ENCODE assay signal across 19 mouse cellular contexts in genomic region chr9:87702267-87702666, GRCm38 (mm10). TPM values are rescaled to one million over a fixed set of nuclear protein-coding genes. Genes with fewer than 3 reads are reported as not detected.
DNase-seq lines count a peak whose midpoint lies in the region; ATAC-seq and TF ChIP-seq lines count a peak whose summit lies in the region.
"Had no signal": no experiment of that assay in that cellular context is flagged by ENCODE, and none has a peak within 500 bp of the region (broad histone marks: within the 10 kb centered on the region; RNA-seq: fewer than 3 reads in every experiment).

No protein-coding gene starts in this region.

- intact Hi-C loops in heart, postnatal 25 days (cut with DNase I): no loop called here

- H3K36me3 ChIP-seq in heart, embryonic 11.5 days (ENCODE audit: control insufficient read depth, insufficient read depth, low read length): no peaks in the 10 kb centered on the region
- peaks cover 12% of the 10 kb centered on the region; the same call in 1 of the 2 replicates for H3K36me3 ChIP-seq in heart, embryonic 15.5 days
- H3K36me3 ChIP-seq in hindbrain, embryonic 10.5 days: no peaks in the 10 kb centered on the region
- no peaks in the 10 kb centered on the region for H3K36me3 ChIP-seq in hindbrain, postnatal 0 days (ENCODE audit: insufficient read depth, low read length)
- H3K36me3 ChIP-seq: embryonic facial prominence, embryonic 13.5 days; forebrain, embryonic 12.5 days; hindbrain, embryonic 15.5 days had no signal

- H3K4me1 ChIP-seq in heart, embryonic 11.5 days (ENCODE audit: control insufficient read depth, insufficient read depth, low read length): no peaks in the 10 kb centered on the region; the same call in 1 of the 2 replicates
- peaks cover 7% of the 10 kb centered on the region for H3K4me1 ChIP-seq in heart, embryonic 15.5 days (replicated peaks)
- no peaks in the 10 kb centered on the region for H3K4me1 ChIP-seq in hindbrain, embryonic 10.5 days (replicated peaks)
- H3K4me1 ChIP-seq in hindbrain, postnatal 0 days (ENCODE audit: insufficient read depth, low read length): no peaks in the 10 kb centered on the region
- H3K4me1 ChIP-seq: embryonic facial prominence, embryonic 13.5 days; forebrain, embryonic 12.5 days; hindbrain, embryonic 15.5 days had no signal

- H3K27ac ChIP-seq in heart, embryonic 11.5 days (ENCODE audit: low read depth, low read length): no peak overlapping the region
- H3K27ac ChIP-seq in heart, embryonic 15.5 days: peak overlapping the region; percentile 68
- H3K27ac ChIP-seq in hindbrain, embryonic 10.5 days: no peak overlapping the region
- H3K27ac ChIP-seq in hindbrain, postnatal 0 days: no peak overlapping the region
- H3K27ac ChIP-seq: embryonic facial prominence, embryonic 13.5 days; forebrain, embryonic 12.5 days; hindbrain, embryonic 15.5 days had no signal

- DNase-seq in heart, adult 11 months: no peak
- no peak for DNase-seq in heart, postnatal 25 days (ENCODE audit: low spot score)
- DNase-seq in hindbrain, embryonic 10.5 days (ENCODE audit: low spot score): peak; percentile 30
- DNase-seq in hindbrain, postnatal 0 days (ENCODE audit: low spot score): no peak
- DNase-seq: adrenal gland, adult 2 months; adrenal gland, postnatal 25 days; cerebellum, adult 18-20 months; cerebellum, adult 9-11 months; cerebellum, postnatal 36 days; gastrocnemius, postnatal 10 days; kidney, adult 8-10 months had no signal

- peak; percentile 55; the same call in 1 of the 2 replicates for ATAC-seq in heart, embryonic 11.5 days (replicated peaks; ENCODE audit: insufficient number of reproducible peaks, low FRiP score, low TSS enrichment)
- peak; percentile 64; the same call in 1 of the 2 replicates for ATAC-seq in heart, embryonic 15.5 days (replicated peaks; ENCODE audit: insufficient number of reproducible peaks, insufficient read depth, low FRiP score, low read depth)
- no peak for ATAC-seq in hindbrain, postnatal 0 days
- ATAC-seq: forebrain, embryonic 16.5 days; inflammation-experienced regulatory T-cells, adult 6 months; intestine, postnatal 0 days had no signal

- no peak overlapping the region for H3K4me3 ChIP-seq in heart, embryonic 11.5 days (ENCODE audit: low read depth, low read length)
- no peak overlapping the region for H3K4me3 ChIP-seq in heart, embryonic 15.5 days
- H3K4me3 ChIP-seq in hindbrain, embryonic 10.5 days: no peak overlapping the region
- H3K4me3 ChIP-seq in hindbrain, postnatal 0 days (ENCODE audit: low read length): no peak overlapping the region
- H3K4me3 ChIP-seq: embryonic facial prominence, embryonic 13.5 days; forebrain, embryonic 12.5 days; hindbrain, embryonic 15.5 days had no signal

- TF ChIP-seq CTCF in hindbrain, postnatal 0 days (IDR thresholded peaks at IDR 0.05; ENCODE audit: low read depth): no peak

- no peak overlapping the region for H3K9ac ChIP-seq in heart, embryonic 11.5 days (ENCODE audit: low read depth, low read length)
- no peak overlapping the region for H3K9ac ChIP-seq in heart, embryonic 15.5 days
- no peak overlapping the region for H3K9ac ChIP-seq in hindbrain, postnatal 0 days (replicated peaks; ENCODE audit: low read length)
- H3K9ac ChIP-seq: embryonic facial prominence, embryonic 13.5 days; forebrain, embryonic 12.5 days; hindbrain, embryonic 15.5 days had no signal

- H3K27me3 ChIP-seq in heart, embryonic 11.5 days (ENCODE audit: control insufficient read depth, insufficient read depth, low read length): no peaks in the 10 kb centered on the region
- no peaks in the 10 kb centered on the region for H3K27me3 ChIP-seq in heart, embryonic 15.5 days
- H3K27me3 ChIP-seq in hindbrain, embryonic 10.5 days (ENCODE audit: insufficient read depth, poor library complexity, severe bottlenecking): no peaks in the 10 kb centered on the region
- H3K27me3 ChIP-seq in hindbrain, postnatal 0 days (ENCODE audit: insufficient read depth, low read length): no peaks in the 10 kb centered on the region
- H3K27me3 ChIP-seq: embryonic facial prominence, embryonic 13.5 days; forebrain, embryonic 12.5 days; hindbrain, embryonic 15.5 days had no signal

- H3K4me2 ChIP-seq in heart, embryonic 11.5 days: no peak overlapping the region
- no peak overlapping the region for H3K4me2 ChIP-seq in heart, embryonic 15.5 days
- H3K4me2 ChIP-seq in hindbrain, postnatal 0 days (ENCODE audit: low read depth, low read length): no peak overlapping the region
- H3K4me2 ChIP-seq: embryonic facial prominence, embryonic 13.5 days; forebrain, embryonic 12.5 days; hindbrain, embryonic 15.5 days had no signal

- no peaks in the 10 kb centered on the region for H3K9me3 ChIP-seq in heart, embryonic 11.5 days (replicated peaks; ENCODE audit: control insufficient read depth, low read length)
- H3K9me3 ChIP-seq in heart, embryonic 15.5 days (replicated peaks): no peaks in the 10 kb centered on the region
- H3K9me3 ChIP-seq in hindbrain, embryonic 10.5 days: no peaks in the 10 kb centered on the region
- no peaks in the 10 kb centered on the region for H3K9me3 ChIP-seq in hindbrain, postnatal 0 days (ENCODE audit: low read length)
- H3K9me3 ChIP-seq: embryonic facial prominence, embryonic 13.5 days; forebrain, embryonic 12.5 days; hindbrain, embryonic 15.5 days had no signal

- WGBS in heart, embryonic 11.5 days (ENCODE audit: insufficient replicate concordance): 26% methylated on average over 2 of the region's 2 CpGs
- WGBS in heart, embryonic 15.5 days: 26% methylated on average over 2 of the region's 2 CpGs
- WGBS in hindbrain, embryonic 10.5 days: 67% methylated on average over 2 of the region's 2 CpGs
- 80% methylated on average over 2 of the region's 2 CpGs for WGBS in hindbrain, postnatal 0 days

RNA-seq across cellular contexts. Expression of gene Tbx18, which starts 28.8 kb away (rescaled TPM):
- 15.9 and 16.7 TPM in 2 replicates for polyA plus RNA-seq in heart, embryonic 11.5 days (2014; fragmentation: Nextera tagmentation; extraction: Ambion mirVana)
- 8.6 and 9.1 TPM in 2 replicates for polyA plus RNA-seq in heart, embryonic 15.5 days (2015; fragmentation: Nextera tagmentation; extraction: Ambion mirVana)
- total RNA-seq in heart, postnatal 25 days (2021): 1 to 10 TPM; 4.4 to 6.1 TPM
- polyA plus RNA-seq in hindbrain, embryonic 10.5 days (2016; fragmentation: Nextera tagmentation; extraction: Ambion mirVana): 2.9 and 4.8 TPM in 2 replicates
- total RNA-seq in hindbrain, postnatal 0 days (2014; rRNA removed): 3.3 and 5.9 TPM in 2 replicates
- polyA plus RNA-seq in hindbrain, postnatal 0 days (2015; fragmentation: Nextera tagmentation; extraction: Ambion mirVana): 1.2 and 1.7 TPM in 2 replicates
- polyA plus RNA-seq: inflammation-experienced regulatory T-cells, adult 6 months had no signal
